Mouse (Mus musculus) cerebellum, postnatal 10 days (tissue): ENCODE results near the gene Plekhh2.

Source experiments
- DNase-seq, 2 experiments: peaks; one replicate each; pipeline ENCODE4 v3.0.0; 2021; ENCODE audit warnings: mixed read lengths in 2 of 2

Gene Plekhh2

GRCm38 (mm10) chr17:84511682-84512515 is at the start of gene Plekhh2:
TSS of gene Plekhh2 (plus strand) at chr17:84511895.
- peak; percentile 83 to 87 for DNase-seq

- DNase-seq: peak; percentile 99 to 100
Observed at GRCm38 (mm10) chr17:84465753-84466608, 45.7 kb upstream of the Plekhh2 start, which contains the start of gene Thada. TSS of gene Thada (minus strand) at chr17:84466205.

- peak in 1 of 2 experiments; percentile 24 for DNase-seq
Observed at GRCm38 (mm10) chr17:84474312-84474711, 37.4 kb upstream of the Plekhh2 start.

GRCm38 (mm10) chr17:84477176-84477575 is 34.5 kb upstream of the Plekhh2 start:
- DNase-seq: no peak

- DNase-seq: peak; percentile 87 to 90
Observed at GRCm38 (mm10) chr17:84478276-84478675, 33.4 kb upstream of the Plekhh2 start.

GRCm38 (mm10) chr17:84480464-84481355 is 31.0 kb upstream of the Plekhh2 start:
- DNase-seq: peak; percentile 63 to 72

GRCm38 (mm10) chr17:84482831-84483230 is 28.9 kb upstream of the Plekhh2 start:
- no peak for DNase-seq

- DNase-seq: peak in 1 of 2 experiments; percentile 16
Observed at GRCm38 (mm10) chr17:84483673-84484320, 27.9 kb upstream of the Plekhh2 start.

- no peak for DNase-seq
Observed at GRCm38 (mm10) chr17:84487415-84487814, 24.3 kb upstream of the Plekhh2 start.

- DNase-seq: peak; percentile 74 to 86
Observed at GRCm38 (mm10) chr17:84492255-84492880, 19.3 kb upstream of the Plekhh2 start.

- DNase-seq: no peak
Observed at GRCm38 (mm10) chr17:84497026-84497425, 14.7 kb upstream of the Plekhh2 start.

- no peak for DNase-seq
Observed at GRCm38 (mm10) chr17:84497559-84497958, 14.1 kb upstream of the Plekhh2 start.

GRCm38 (mm10) chr17:84497972-84498604 is 13.6 kb upstream of the Plekhh2 start:
- no peak for DNase-seq

GRCm38 (mm10) chr17:84498639-84499038 is 13.1 kb upstream of the Plekhh2 start:
- peak; percentile 86 to 90 for DNase-seq

GRCm38 (mm10) chr17:84502341-84502740 is 9.4 kb upstream of the Plekhh2 start:
- DNase-seq: no peak

- DNase-seq: no peak
Observed at GRCm38 (mm10) chr17:84505922-84506321, 5.8 kb upstream of the Plekhh2 start.

GRCm38 (mm10) chr17:84508736-84509135 is 3.0 kb upstream of the Plekhh2 start:
- DNase-seq: no peak

- peak; percentile 72 to 85 for DNase-seq
Observed at GRCm38 (mm10) chr17:84509176-84509575, 2.5 kb upstream of the Plekhh2 start.

- DNase-seq: peak; percentile 58 to 71
Observed at GRCm38 (mm10) chr17:84510355-84510754, 1.3 kb upstream of the Plekhh2 start.

GRCm38 (mm10) chr17:84510961-84511639 is 595 bp upstream of the Plekhh2 start:
- DNase-seq: no peak
